Mouse (Mus musculus): ENCODE data around the gene Cdc34b. TPM values are rescaled to one million over a fixed set of nuclear protein-coding genes. Genes with fewer than 3 reads are reported as not detected.

The Cdc34b gene
- total and polyA plus RNA-seq, 3 experiments = 0.10 to 0.40 (median 0.31) TPM

GRCm38 (mm10) chr11:94732773-94733172 lies 8.8 kb upstream of the Cdc34b start:
- peak; percentile 64 for DNase-seq

GRCm38 (mm10) chr11:94735746-94736145 lies 5.8 kb upstream of the Cdc34b start:
- no peak for DNase-seq

GRCm38 (mm10) chr11:94752946-94753713 lies 11.5 kb downstream of the Cdc34b start:
- no peak for DNase-seq

GRCm38 (mm10) chr11:94759916-94760315 lies 18.3 kb downstream of the Cdc34b start:
- peak; percentile 52 for DNase-seq

GRCm38 (mm10) chr11:94760364-94760763 lies 18.8 kb downstream of the Cdc34b start:
- peak; percentile 25 for DNase-seq

GRCm38 (mm10) chr11:94760799-94761198 lies 19.2 kb downstream of the Cdc34b start:
- DNase-seq = no peak

- DNase-seq = peak; percentile 56
Observed at GRCm38 (mm10) chr11:94762281-94762680, 20.7 kb downstream of the Cdc34b start.

GRCm38 (mm10) chr11:94762775-94763174 lies 21.2 kb downstream of the Cdc34b start:
- no peak for DNase-seq

- peak; percentile 59 for DNase-seq
Observed at GRCm38 (mm10) chr11:94767241-94767640, 25.7 kb downstream of the Cdc34b start.

- no peak for DNase-seq
Observed at GRCm38 (mm10) chr11:94772363-94773055, 30.9 kb downstream of the Cdc34b start.

GRCm38 (mm10) chr11:94773851-94774250 lies 32.3 kb downstream of the Cdc34b start:
- no peak for DNase-seq

GRCm38 (mm10) chr11:94774887-94775497 lies 33.4 kb downstream of the Cdc34b start:
- DNase-seq = no peak

GRCm38 (mm10) chr11:94782603-94783002 lies 41.0 kb downstream of the Cdc34b start, which contains the start of gene Tmem92:
Tmem92 (minus strand) TSS chr11:94782703.
- DNase-seq = no peak

- peak; percentile 67 for DNase-seq
Observed at GRCm38 (mm10) chr11:94785247-94785646, 43.7 kb downstream of the Cdc34b start.

- DNase-seq = no peak
Observed at GRCm38 (mm10) chr11:94791700-94792099, 50.1 kb downstream of the Cdc34b start.

Other genes starting within 250 kb of the Cdc34b start
- 10 to 100 TPM; 23.3 to 40.4 TPM for gene Epn3, start 241.8 kb upstream of the Cdc34b start, total RNA-seq (2021)
- gene Epn3, start 241.8 kb upstream of the Cdc34b start, polyA plus RNA-seq (2012; rRNA removed) = 23.0 and 25.5 TPM in 2 replicates
- 1 to 10 TPM; 3.8 to 6.7 TPM for gene Mycbpap, start 220.0 kb upstream of the Cdc34b start, total RNA-seq (2021)
- 0.49 and 0.84 TPM in 2 replicates for gene Mycbpap, start 220.0 kb upstream of the Cdc34b start, polyA plus RNA-seq (2012; rRNA removed)
- 10 to 100 TPM in 1 of 2 experiments, 1 to 10 TPM in 1; 8.4 to 13.4 TPM for gene Rsad1, start 192.5 kb upstream of the Cdc34b start, total RNA-seq (2021)
- gene Rsad1, start 192.5 kb upstream of the Cdc34b start, polyA plus RNA-seq (2012; rRNA removed) = 25.8 and 27.0 TPM in 2 replicates
- gene Chad, start 176.7 kb upstream of the Cdc34b start, total RNA-seq (2021) = not detected
- 0.06 and 0.13 TPM in 2 replicates for gene Chad, start 176.7 kb upstream of the Cdc34b start, polyA plus RNA-seq (2012; rRNA removed)
- 100 to 1,000 TPM; 146 to 155 TPM for gene Acsf2, start 139.9 kb upstream of the Cdc34b start, total RNA-seq (2021)
- gene Acsf2, start 139.9 kb upstream of the Cdc34b start, polyA plus RNA-seq (2012; rRNA removed) = 149 and 167 TPM in 2 replicates
- 100 to 1,000 TPM; 119 to 128 TPM for gene Lrrc59, start 112.0 kb upstream of the Cdc34b start, total RNA-seq (2021)
- 51.9 and 66.4 TPM in 2 replicates for gene Lrrc59, start 112.0 kb upstream of the Cdc34b start, polyA plus RNA-seq (2012; rRNA removed)
- gene Mrpl27, start 88.0 kb upstream of the Cdc34b start, total RNA-seq (2021) = 10 to 100 TPM; 78.0 to 91.6 TPM
- 12.3 and 14.2 TPM in 2 replicates for gene Mrpl27, start 88.0 kb upstream of the Cdc34b start, polyA plus RNA-seq (2012; rRNA removed)
- under 1 TPM; 0.29 to 0.31 TPM for gene Eme1, start 87.8 kb upstream of the Cdc34b start, total RNA-seq (2021)
- gene Eme1, start 87.8 kb upstream of the Cdc34b start, polyA plus RNA-seq (2012; rRNA removed) = 0.18 and 0.21 TPM in 2 replicates
- gene Xylt2, start 64.3 kb upstream of the Cdc34b start, total RNA-seq (2021) = 10 to 100 TPM; 11.5 to 19.0 TPM
- 51.7 and 60.4 TPM in 2 replicates for gene Xylt2, start 64.3 kb upstream of the Cdc34b start, polyA plus RNA-seq (2012; rRNA removed)
- not detected for gene Gm11541, start 37.3 kb upstream of the Cdc34b start, total RNA-seq (2021)
- not detected in 2 replicates for gene Gm11541, start 37.3 kb upstream of the Cdc34b start, polyA plus RNA-seq (2012; rRNA removed)
- not detected for gene Tmem92, start 40.9 kb downstream of the Cdc34b start, total RNA-seq (2021)
- gene Tmem92, start 40.9 kb downstream of the Cdc34b start, polyA plus RNA-seq (2012; rRNA removed) = not detected in 2 replicates
- 10 to 100 TPM; 34.5 to 82.8 TPM for gene Col1a1, start 194.4 kb downstream of the Cdc34b start, total RNA-seq (2021)
- 40.1 and 42.9 TPM in 2 replicates for gene Col1a1, start 194.4 kb downstream of the Cdc34b start, polyA plus RNA-seq (2012; rRNA removed)
- not detected for gene Hils1, start 225.8 kb downstream of the Cdc34b start, total RNA-seq (2021)
- not detected in 2 replicates for gene Hils1, start 225.8 kb downstream of the Cdc34b start, polyA plus RNA-seq (2012; rRNA removed)
- gene Sgca, start 234.5 kb downstream of the Cdc34b start, total RNA-seq (2021) = not detected
- 0.79 and 0.95 TPM in 2 replicates for gene Sgca, start 234.5 kb downstream of the Cdc34b start, polyA plus RNA-seq (2012; rRNA removed)
- 100 to 1,000 TPM; 101 to 148 TPM for gene Ppp1r9b, start 249.3 kb downstream of the Cdc34b start, total RNA-seq (2021)
- gene Ppp1r9b, start 249.3 kb downstream of the Cdc34b start, polyA plus RNA-seq (2012; rRNA removed) = 61.6 and 64.6 TPM in 2 replicates

Measured in adrenal gland, adult 2 months (tissue).